Mouse (Mus musculus): ENCODE measurements at regions not wholly inside any gene's neighbourhood (a gene's known extent, or its start where the extent isn't known, plus 50 kb on each side); places are given as distances from the start of the nearest gene placed in this dataset.
A peak's percentile ranks its signal among the peaks of the same experiment; 100 is the strongest.

DNA sequence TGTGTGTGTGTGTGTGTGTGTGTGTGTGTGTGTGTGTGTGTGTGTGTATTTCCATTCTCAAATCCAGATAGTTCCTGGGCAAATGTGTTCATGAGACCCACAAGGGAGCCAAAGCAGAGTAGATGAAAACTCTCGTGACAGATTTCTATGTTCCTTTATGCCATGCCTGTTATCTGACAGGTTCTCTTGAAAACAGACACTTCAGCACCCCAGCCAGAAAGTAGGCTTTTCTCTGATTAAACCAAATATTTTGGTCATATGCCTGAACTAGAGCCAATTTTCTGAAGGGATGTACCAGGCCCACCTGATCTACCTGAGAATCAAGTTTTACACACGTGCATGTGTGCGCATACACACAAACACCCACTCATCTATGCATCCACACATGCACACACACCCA, 95.5 kb downstream of the Psat1 start:
- no peak for DNase-seq

DNA sequence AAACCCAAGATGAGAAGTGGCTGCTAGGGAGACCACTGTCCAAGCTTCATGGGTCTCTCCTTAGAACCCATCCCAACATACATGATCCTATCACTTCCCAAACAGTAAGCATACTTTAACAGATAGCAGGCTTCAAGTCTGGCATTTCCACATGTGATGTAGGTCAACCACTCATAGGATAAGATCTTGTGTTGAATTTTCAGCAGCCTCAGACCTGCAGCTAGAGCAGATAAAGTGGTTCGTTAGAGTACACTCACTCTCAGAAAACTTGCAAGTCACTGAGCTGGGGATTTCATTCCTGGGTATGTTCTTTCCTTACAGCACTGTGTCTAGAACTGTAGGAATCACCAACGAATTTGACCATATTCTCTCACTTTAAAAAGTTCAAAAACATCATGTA, 96.4 kb downstream of the Psat1 start:
- no peak for DNase-seq

- DNase-seq = no peak
Measured at GRCm38 (mm10) chr19:15849235-15849634, 97.9 kb downstream of the Psat1 start.

DNA sequence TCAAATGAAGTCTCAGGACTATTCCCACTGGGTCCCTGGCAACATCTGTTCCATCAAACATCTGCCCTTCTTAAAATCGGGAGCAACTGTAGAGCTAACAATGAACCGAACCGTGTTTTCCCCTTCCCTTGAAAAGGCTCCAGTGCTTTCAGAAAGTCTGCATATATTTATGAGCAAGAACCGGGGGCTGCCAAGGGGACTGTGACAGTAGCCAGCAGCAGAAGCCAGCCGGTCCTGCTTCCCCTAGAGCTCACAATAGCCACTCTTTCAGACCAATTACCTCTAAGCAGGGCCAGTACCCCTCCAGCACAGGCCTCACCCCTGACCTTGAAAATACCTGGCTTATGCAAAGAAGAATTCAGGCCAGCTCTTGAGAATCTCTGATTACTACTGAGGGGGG, 108.8 kb downstream of the Psat1 start:
- no peak for DNase-seq

DNA sequence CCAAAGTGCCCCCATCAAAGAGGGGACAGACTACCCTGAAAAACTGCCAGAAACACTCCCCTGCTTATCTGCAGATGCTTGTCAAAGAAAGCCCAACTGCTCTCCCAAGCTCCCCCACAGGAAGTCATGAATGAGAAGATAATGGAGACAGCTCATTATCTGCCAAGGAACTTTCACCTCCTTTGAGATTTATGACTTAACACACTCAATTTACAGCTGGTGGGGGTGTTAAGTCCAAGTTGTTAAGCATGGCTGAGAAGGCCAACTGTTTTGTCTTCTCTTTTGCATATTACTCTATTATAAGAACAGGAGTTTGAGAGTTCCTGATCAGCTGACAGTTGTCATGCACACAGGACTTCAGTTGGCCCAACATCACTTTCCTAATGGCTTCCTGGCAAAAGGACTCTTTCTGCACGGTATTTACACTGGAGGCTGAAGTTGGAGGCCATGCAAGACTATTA, 109.4 kb downstream of the Psat1 start:
- no peak for DNase-seq

- DNase-seq = peak; percentile 6
Measured at GRCm38 (mm10) chr19:15836956-15837714, 110.0 kb downstream of the Psat1 start.

DNA sequence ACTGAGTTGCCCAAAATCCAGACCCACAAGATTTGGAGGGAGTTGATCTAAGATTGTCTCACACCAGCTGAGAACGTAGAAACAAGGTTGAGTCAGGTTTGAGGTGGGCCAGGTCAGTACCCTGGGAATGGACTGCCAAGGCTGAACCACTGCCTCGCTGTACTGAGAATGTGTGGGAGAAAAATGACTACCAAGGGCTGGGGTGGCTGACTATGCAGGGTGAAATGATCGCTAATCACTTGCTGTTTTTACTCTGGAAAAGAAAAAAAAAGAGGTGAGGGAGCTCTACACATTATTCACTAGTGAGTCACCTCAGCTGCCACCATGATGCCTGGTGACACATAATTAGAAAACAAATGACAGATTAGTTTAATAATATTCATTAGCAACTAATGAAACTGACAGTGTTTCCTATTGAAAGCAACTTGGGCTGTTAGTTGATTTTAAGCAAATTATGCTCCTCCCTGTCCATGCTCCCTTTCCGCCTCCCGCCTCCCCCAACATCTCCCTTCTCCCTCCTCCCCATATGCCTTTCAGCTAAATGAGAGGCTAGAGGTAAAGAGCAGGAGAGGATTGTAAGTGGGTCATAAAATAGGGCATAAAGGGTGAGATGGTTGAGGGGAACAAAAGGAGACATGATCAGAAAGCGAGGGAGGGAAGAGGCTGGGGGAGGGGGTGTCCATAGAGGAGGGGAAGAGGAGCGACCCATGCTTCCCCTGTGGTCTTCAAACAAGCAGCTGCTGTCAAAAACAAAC, 110.8 kb downstream of the Psat1 start:
- no peak for DNase-seq

DNA sequence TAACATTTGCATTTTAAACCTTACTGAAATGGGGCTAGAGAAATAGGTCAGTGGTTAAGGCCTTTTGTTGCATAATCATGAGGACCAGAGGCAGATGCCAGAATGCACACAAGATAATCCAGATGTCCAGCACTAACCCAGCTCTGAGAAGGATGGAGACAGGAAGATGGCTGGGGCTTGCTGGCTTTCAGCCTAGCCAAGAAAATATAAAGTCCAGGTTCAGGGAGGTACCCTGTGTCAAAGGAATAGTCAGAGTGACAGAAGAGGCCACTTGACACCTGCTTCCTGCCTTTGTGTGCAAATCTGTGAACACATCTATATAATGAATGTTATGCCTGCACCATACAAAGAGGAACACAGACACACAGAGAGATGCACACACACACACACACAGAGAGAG, 116.8 kb downstream of the Psat1 start:
- DNase-seq = no peak

- DNase-seq = no peak
Measured at GRCm38 (mm10) chr19:15829158-15829557, 118.0 kb downstream of the Psat1 start.

- DNase-seq = no peak
Measured at GRCm38 (mm10) chr19:15827990-15828705, 119.0 kb downstream of the Psat1 start.

GRCm38 (mm10) chr19:15827120-15827989, 119.8 kb downstream of the Psat1 start:
- DNase-seq = no peak

- DNase-seq = no peak
Measured at GRCm38 (mm10) chr19:15823688-15824371, 123.3 kb downstream of the Psat1 start.

DNA sequence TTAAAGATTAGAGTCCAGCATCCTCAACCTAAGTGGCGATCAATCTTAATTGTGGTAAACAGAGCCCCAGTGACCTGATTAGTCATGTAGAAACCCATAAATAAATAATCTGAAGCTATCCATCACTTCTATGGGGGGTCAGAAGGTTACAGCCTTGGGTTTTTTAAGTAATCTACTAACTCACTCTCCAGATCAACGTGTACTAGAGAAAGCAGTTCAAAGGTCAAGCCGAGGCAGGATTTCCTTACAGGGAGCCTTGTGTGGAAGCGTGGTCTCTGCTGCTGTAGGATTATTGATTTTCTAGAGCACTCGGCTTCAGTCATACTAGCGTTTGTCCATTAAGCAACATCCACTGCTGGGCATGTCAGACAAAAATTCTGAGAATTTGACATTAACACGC, 127.1 kb downstream of the Psat1 start:
- no peak for DNase-seq

GRCm38 (mm10) chr19:15815166-15815565, 132.0 kb downstream of the Psat1 start:
- no peak for DNase-seq

GRCm38 (mm10) chr19:15809008-15809407, 138.1 kb downstream of the Psat1 start:
- DNase-seq = no peak

- DNase-seq = no peak
Measured at GRCm38 (mm10) chr19:15807681-15808080, 139.5 kb downstream of the Psat1 start.

DNA sequence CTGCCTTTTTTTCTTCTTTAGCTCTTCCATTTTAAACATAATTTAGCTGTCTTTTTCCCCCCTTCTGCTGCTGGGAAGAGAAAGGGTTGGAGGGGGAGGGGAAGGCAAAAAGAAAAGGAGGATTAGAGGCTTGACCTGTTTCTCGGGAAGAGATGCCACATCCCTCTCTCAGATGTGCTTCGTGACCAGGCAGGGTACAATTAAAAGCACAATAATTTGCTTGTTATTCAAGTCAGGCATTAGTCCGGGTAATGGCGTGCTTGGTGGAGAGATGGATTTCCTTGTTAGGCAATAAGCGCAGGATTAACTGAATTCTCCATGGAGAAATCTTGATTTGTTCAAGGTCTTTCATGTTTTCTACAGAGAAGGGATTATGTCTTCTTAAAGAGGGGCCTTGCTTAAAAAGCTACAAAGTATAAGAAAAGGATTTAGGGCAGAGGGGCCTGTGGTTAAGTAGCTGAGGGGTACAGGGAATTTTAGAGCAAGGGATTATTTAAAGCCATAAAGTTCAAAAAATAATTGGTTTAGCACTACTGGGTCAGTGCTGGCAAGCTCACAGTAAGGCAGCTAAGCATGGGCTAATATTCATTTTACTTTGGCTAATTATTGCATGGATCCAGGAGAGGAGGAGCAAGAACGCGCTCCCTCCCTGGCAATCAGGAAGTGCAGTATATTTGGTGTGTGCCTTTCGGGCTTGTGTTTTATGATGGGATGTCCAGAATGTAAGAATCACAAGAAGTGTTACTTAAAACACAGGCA, 143.8 kb downstream of the Psat1 start:
- DNase-seq = no peak

DNA sequence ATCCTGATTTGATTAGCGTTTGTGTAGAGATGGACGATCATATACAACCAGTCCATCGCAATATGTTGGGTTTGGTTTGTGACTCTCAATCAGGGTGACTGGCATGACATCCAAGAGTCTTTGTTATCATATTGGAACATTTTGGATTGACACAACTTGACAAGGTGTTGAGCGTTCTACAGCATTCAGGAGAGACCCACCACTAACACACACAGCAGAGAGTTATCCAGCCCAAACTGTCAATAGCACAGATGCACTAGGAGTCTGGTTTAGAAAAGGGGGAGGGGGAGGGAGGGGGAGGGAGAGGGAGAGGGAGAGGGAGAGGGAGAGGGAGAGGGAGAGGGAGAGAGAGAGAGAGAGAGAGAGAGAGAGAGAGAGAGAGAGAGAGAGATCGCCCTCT, 144.5 kb downstream of the Psat1 start:
- no peak for DNase-seq

GRCm38 (mm10) chr19:15801811-15802486, 145.2 kb downstream of the Psat1 start:
- DNase-seq = peak; percentile 81

Measured in adrenal gland, postnatal 10 days (tissue).